Mouse (Mus musculus): ENCODE measurements around the gene Cdan1.

Gene Cdan1

GRCm38 (mm10) chr2:120849449-120850423, at the start of gene Cdan1:
Cdan1 (minus strand) TSS chr2:120850128.
- peak; percentile 54 for DNase-seq

DNA sequence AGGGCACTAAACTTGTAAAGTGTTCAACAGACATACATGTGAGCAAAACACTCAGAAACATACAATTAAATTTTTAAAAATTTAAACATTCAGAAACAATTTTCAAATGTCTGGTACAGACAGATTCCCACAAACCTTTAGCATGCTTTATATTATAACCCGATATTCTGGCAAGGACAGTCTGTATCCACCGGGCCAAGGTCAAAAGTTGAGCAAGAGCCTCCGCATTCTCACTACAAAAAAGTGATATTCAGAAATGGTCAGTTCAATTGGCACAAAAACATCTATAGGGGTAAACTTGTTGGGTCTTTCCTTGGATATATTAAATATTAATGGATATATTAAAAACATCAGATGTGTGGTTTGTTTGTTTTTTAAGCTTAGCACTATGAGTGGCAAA, 46.4 kb upstream of the Cdan1 start:
- no peak for DNase-seq

GRCm38 (mm10) chr2:120887601-120888000, 37.7 kb upstream of the Cdan1 start:
- no peak for DNase-seq

GRCm38 (mm10) chr2:120873192-120873591, 23.3 kb upstream of the Cdan1 start:
- no peak for DNase-seq

DNA sequence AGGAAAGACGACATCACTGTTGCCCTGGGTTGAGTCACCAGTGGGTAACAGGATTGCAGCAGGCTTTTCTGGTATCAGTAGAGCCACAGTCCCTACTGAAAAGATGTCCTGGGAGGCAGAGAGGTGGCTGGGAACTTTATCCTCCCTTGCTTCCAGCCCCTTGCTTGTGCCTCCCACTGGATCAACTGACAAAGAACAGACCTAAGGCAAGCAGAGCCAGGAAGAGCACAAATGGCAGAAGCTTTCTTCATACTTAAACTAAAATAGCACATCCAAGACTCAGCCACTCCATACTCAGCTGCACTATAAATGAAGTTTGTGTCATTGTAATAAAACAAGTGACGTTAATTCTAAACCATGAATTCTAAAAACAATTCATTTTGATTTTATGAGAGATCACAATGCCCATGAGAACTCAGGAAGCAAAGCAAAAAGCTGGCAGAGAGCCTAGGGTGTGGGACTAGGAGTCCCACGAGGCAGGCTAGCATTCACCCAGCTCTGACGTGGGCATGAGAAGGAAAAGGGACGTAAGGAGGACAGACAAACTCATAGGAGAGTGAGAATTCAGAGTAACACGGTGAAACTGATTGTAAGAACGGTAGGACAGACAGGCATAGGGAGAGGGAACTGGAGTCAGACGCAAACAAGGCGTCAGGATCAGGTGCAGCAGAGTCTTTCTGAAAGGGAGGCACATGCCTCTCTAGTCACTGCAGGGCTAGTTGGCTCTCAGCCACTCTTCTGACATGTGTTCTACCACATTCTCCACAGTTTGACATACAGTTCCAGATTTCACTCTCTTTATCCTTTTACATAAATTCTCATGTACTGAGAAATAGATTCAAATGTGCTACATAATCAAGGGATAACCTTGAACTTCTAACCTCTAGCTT, 21.8 kb upstream of the Cdan1 start:
- DNase-seq: peak; percentile 9

- DNase-seq: no peak
These were observed 17.4 kb upstream of the Cdan1 start for GRCm38 (mm10) chr2:120867336-120867735.

DNA sequence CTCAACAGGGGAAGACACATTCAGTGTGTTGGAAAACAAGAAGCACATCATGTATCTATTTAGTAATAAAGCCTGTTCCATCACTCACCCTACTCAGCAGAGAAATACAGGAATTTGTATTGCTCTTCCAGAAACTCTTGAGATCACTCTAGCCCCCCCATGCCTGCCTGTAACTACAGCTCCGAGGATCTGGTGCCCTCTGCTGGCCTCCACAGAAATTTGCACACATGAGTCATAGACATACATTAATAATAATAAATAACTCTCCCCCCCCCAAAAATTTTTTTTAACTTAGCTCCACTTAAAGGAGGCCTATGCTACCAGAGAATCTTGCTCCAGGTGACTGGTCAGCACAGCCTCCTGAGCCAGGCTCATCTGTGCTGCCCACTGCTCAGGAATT, 16.6 kb upstream of the Cdan1 start:
- DNase-seq: peak; percentile 52

- DNase-seq: no peak
These were observed 13.5 kb upstream of the Cdan1 start for GRCm38 (mm10) chr2:120863389-120863788.

DNA sequence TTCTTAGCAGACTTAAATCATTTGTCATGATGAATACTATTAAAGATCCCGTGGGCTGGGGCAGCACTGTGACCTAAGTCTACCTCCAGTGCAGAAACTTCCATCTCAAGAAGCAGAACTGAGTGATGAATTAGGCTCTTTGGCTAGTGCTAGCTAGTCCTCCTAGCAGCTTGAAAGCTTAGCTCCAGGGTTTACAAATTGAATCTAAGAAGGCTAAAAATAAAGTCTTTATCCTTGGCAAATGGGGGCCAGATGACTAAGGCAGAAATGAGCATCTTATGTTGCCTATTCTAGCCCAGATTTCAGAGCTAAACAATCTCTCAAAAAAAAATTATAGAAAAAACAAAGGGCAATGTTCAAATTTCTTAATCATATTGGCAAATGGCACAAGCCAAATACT, 10.8 kb upstream of the Cdan1 start:
- no peak for DNase-seq

- no peak for DNase-seq
These were observed 8.2 kb upstream of the Cdan1 start for GRCm38 (mm10) chr2:120858131-120858530.

GRCm38 (mm10) chr2:120853151-120853550, 3.2 kb upstream of the Cdan1 start:
- no peak for DNase-seq

- DNase-seq: no peak
These were observed 2.7 kb upstream of the Cdan1 start for GRCm38 (mm10) chr2:120852626-120853025.

- peak; percentile 97 for DNase-seq
These were observed 625 bp upstream of the Cdan1 start, which contains the start of gene Ttbk2 for GRCm38 (mm10) chr2:120850424-120851082. Ttbk2 (minus strand) TSS chr2:120850604.

DNA sequence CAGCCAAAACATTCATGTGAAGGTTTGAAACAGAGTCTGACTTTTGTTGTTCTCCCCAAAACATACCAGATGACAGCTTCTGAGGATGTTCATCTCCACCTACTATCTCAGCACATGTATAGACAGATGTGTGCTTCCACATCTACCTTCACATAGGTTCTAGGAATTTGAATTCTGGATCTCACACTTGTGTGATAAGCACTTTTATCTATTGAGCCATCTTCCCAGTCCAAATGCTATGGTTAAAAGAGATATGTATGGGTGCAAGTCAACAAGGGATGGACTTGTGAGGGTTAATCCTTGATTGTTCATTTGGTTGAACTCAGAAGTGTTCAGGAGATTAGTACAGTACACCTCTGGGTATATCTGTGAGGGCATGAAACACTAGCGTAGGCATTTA, 4.6 kb downstream of the Cdan1 start:
- no peak for DNase-seq

DNA sequence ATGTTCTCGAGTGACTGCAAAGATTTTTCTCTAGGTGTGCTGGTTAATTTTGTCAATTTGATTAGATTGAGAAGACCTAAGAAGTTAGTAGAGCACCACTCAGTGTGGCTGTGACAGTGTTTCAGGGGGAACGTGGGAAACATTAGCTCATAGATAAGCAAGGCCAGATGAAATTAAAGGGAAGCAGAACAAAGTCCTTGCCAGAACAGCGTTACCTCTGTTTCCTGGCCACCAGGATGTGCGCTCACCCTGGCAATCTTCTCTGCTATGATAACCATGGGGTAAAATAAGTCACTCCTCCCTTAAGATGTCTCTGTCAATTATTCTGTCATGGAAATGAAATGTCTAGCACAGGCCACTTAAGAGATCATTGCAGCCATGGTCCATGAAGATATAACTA, 5.9 kb downstream of the Cdan1 start:
- no peak for DNase-seq

DNA sequence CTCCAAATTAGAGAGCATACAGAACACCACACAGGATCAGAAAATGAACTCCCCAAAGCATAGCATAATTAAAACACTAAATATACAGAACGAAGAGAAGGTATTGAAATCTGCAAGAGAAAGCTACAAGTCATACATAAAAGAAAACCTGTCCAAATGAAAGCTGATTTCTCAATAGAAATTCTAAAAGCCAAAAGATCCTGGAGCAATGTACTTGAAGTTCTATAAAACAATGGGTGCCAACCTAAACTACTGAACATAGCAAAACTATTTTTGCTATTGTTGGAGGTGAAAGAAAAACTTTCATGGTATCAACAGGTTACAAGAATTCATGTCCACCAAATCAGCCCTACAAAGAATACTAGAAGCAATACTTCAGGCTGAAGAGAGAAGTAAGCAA, 8.7 kb downstream of the Cdan1 start:
- DNase-seq: no peak

- DNase-seq: no peak
These were observed 14.8 kb downstream of the Cdan1 start for GRCm38 (mm10) chr2:120835167-120835566.

- DNase-seq: no peak
These were observed 22.8 kb downstream of the Cdan1 start for GRCm38 (mm10) chr2:120826936-120827638.

GRCm38 (mm10) chr2:120770265-120770935, 79.5 kb downstream of the Cdan1 start:
- no peak for DNase-seq

- DNase-seq: no peak
These were observed 88.0 kb downstream of the Cdan1 start for GRCm38 (mm10) chr2:120761922-120762321.

GRCm38 (mm10) chr2:120748041-120748440, 101.9 kb downstream of the Cdan1 start:
- no peak for DNase-seq

- no peak for DNase-seq
These were observed 104.4 kb downstream of the Cdan1 start for GRCm38 (mm10) chr2:120745496-120745895.
